Mouse (Mus musculus) CD4-positive naive resting alpha-beta T cell, adult 57 days (primary cell): ENCODE results near the gene Rpl18. TPM values are rescaled to one million over a fixed set of nuclear protein-coding genes. Genes with fewer than 3 reads are reported as not detected.

Source experiments
- total RNA-seq: library from RNA; stranded (reverse); gene quantifications from one replicate; pipeline ENCODE4 v1.2.4, GENCODE M21; 2023

Gene Rpl18
- 2,817 TPM for total RNA-seq

GRCm38 (mm10) chr7:45715090-45715708 lies at the start of gene Rpl18:
Gene Rpl18, plus strand, starts transcription at chr7:45715457.

GRCm38 (mm10) chr7:45666161-45666560 lies 49.1 kb upstream of the Rpl18 start, which contains the start of gene Fut2:
Gene Fut2, minus strand, starts transcription at chr7:45666394.

GRCm38 (mm10) chr7:45683396-45684050 lies 31.7 kb upstream of the Rpl18 start, which contains the start of gene Ntn5:
Gene Ntn5, plus strand, starts transcription at chr7:45684022.

GRCm38 (mm10) chr7:45693921-45694591 lies 21.2 kb upstream of the Rpl18 start, which contains the start of gene Sec1:
Gene Sec1, minus strand, starts transcription at chr7:45694402.

GRCm38 (mm10) chr7:45699523-45700141 lies 15.6 kb upstream of the Rpl18 start, which contains the start of gene Car11:
Gene Car11, plus strand, starts transcription at chr7:45699843.

GRCm38 (mm10) chr7:45704730-45705442 lies 10.4 kb upstream of the Rpl18 start, which contains the start of gene Dbp:
Gene Dbp, plus strand, starts transcription at chr7:45705088.

GRCm38 (mm10) chr7:45717918-45718297 lies 2.7 kb downstream of the Rpl18 start, which contains the start of gene Sphk2:
Gene Sphk2, minus strand, starts transcription at chr7:45718002.

GRCm38 (mm10) chr7:45720413-45721233 lies 5.4 kb downstream of the Rpl18 start, which contains the start of gene Fam83e:
Gene Fam83e, plus strand, starts transcription at chr7:45721212.

GRCm38 (mm10) chr7:45725713-45726112 lies 10.5 kb downstream of the Rpl18 start, which contains the start of gene Spaca4:
Gene Spaca4, minus strand, starts transcription at chr7:45725813.

Other genes with a start within 250 kb of the Rpl18 start
- 74.8 TPM for gene Bax, start 248.6 kb upstream of the Rpl18 start, total RNA-seq
- not detected for gene Tulp2, start 233.6 kb upstream of the Rpl18 start, total RNA-seq
- not detected for gene Gm45808, start 228.6 kb upstream of the Rpl18 start, total RNA-seq
- 1.2 TPM for gene Dhdh, start 226.7 kb upstream of the Rpl18 start, total RNA-seq
- 80.1 TPM for gene Nucb1, start 205.1 kb upstream of the Rpl18 start, total RNA-seq
- 949 TPM for gene Ppp1r15a, start 189.2 kb upstream of the Rpl18 start, total RNA-seq
- gene Plekha4, start 189.1 kb upstream of the Rpl18 start, total RNA-seq, result 3.9 TPM
- gene Hsd17b14, start 160.6 kb upstream of the Rpl18 start, total RNA-seq, result 2.9 TPM
- gene Bcat2, start 145.3 kb upstream of the Rpl18 start, total RNA-seq, result 52.3 TPM
- gene Fgf21, start 100.0 kb upstream of the Rpl18 start, total RNA-seq, result not detected
- gene Fut1, start 98.2 kb upstream of the Rpl18 start, total RNA-seq, result not detected
- gene Izumo1, start 93.6 kb upstream of the Rpl18 start, total RNA-seq, result not detected
- 0.47 TPM for gene Rasip1, start 88.0 kb upstream of the Rpl18 start, total RNA-seq
- gene Mamstr, start 75.5 kb upstream of the Rpl18 start, total RNA-seq, result not detected
- not detected for gene Fut2, start 49.1 kb upstream of the Rpl18 start, total RNA-seq
- gene Ntn5, start 31.4 kb upstream of the Rpl18 start, total RNA-seq, result 0.38 TPM
- gene Sec1, start 21.1 kb upstream of the Rpl18 start, total RNA-seq, result not detected
- 12.3 TPM for gene Car11, start 15.6 kb upstream of the Rpl18 start, total RNA-seq
- 41.2 TPM for gene Dbp, start 10.4 kb upstream of the Rpl18 start, total RNA-seq
- gene Sphk2, start 2.5 kb downstream of the Rpl18 start, total RNA-seq, result 31.0 TPM
- gene Fam83e, start 5.8 kb downstream of the Rpl18 start, total RNA-seq, result 2.5 TPM
- gene Spaca4, start 10.4 kb downstream of the Rpl18 start, total RNA-seq, result not detected
- 0.89 TPM for gene Lmtk3, start 68.3 kb downstream of the Rpl18 start, total RNA-seq
- gene Sult2b1, start 69.2 kb downstream of the Rpl18 start, total RNA-seq, result 1.9 TPM
- gene Cyth2, start 99.1 kb downstream of the Rpl18 start, total RNA-seq, result 127 TPM
- 1.8 TPM for gene Kcnj14, start 109.3 kb downstream of the Rpl18 start, total RNA-seq
- gene Grwd1, start 115.5 kb downstream of the Rpl18 start, total RNA-seq, result 31.7 TPM
- 60.7 TPM for gene Kdelr1, start 157.3 kb downstream of the Rpl18 start, total RNA-seq
- gene Grin2d, start 162.9 kb downstream of the Rpl18 start, total RNA-seq, result 0.41 TPM
- not detected for gene Syngr4, start 181.3 kb downstream of the Rpl18 start, total RNA-seq
- gene Tmem143, start 181.5 kb downstream of the Rpl18 start, total RNA-seq, result 9.2 TPM
- 306 TPM for gene Emp3, start 205.9 kb downstream of the Rpl18 start, total RNA-seq
- gene Ccdc114, start 208.6 kb downstream of the Rpl18 start, total RNA-seq, result 2.9 TPM